Mouse (Mus musculus) G1E (cell line): Measurements from ENCODE around the gene D930048N14Rik.

Experiments
- CTCF ChIP-seq: IDR thresholded peaks from 2 replicates; pipeline ENCODE4 v1.5.1; 2012; ENCODE audit warnings: low read depth, low read length, inconsistent platforms, mixed read lengths
- GATA1 ChIP-seq: IDR thresholded peaks from 2 replicates; pipeline ENCODE4 v1.6.1; 2012; ENCODE audit warnings: borderline replicate concordance, low read length, inconsistent platforms, mixed read lengths
- POLR2AphosphoS5 ChIP-seq: IDR thresholded peaks from 2 replicates; pipeline ENCODE4 v1.6.1; 2012; ENCODE audit warnings: low read depth, low read length, inconsistent platforms; ENCODE audit not compliant: insufficient replicate concordance
- TAL1 ChIP-seq: conservative IDR thresholded peaks from 2 replicates; pipeline ENCODE4 v1.6.1; 2012; ENCODE audit warnings: low read depth, low read length, inconsistent platforms, mixed read lengths

DNA sequence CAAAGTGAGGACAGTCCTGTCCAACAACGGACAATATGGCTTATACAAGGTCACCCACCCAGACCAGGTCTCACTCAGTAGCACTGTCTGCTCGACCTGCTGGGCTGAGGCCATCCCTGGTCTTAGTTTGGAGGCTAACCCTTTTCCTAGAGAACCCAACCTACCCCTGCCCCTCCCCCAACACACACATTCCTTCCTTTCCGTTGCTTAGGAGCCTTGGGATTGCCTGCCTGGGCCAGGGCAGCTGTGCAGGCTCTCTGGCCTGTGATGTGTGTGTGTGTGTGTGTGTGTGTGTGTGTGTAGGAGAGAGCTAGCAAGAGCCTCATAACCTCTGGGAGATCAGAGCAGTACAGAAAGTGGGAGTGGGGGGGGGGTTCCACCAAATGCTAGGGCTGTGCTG is 2.2 kb upstream of the D930048N14Rik start:
- TF ChIP-seq GATA1 (no peak), TAL1 (no peak), CTCF (no peak), POLR2AphosphoS5 (no peak)
